Mouse (Mus musculus): ENCODE measurements around the gene Dlg5.

Dlg5 gene

DNA sequence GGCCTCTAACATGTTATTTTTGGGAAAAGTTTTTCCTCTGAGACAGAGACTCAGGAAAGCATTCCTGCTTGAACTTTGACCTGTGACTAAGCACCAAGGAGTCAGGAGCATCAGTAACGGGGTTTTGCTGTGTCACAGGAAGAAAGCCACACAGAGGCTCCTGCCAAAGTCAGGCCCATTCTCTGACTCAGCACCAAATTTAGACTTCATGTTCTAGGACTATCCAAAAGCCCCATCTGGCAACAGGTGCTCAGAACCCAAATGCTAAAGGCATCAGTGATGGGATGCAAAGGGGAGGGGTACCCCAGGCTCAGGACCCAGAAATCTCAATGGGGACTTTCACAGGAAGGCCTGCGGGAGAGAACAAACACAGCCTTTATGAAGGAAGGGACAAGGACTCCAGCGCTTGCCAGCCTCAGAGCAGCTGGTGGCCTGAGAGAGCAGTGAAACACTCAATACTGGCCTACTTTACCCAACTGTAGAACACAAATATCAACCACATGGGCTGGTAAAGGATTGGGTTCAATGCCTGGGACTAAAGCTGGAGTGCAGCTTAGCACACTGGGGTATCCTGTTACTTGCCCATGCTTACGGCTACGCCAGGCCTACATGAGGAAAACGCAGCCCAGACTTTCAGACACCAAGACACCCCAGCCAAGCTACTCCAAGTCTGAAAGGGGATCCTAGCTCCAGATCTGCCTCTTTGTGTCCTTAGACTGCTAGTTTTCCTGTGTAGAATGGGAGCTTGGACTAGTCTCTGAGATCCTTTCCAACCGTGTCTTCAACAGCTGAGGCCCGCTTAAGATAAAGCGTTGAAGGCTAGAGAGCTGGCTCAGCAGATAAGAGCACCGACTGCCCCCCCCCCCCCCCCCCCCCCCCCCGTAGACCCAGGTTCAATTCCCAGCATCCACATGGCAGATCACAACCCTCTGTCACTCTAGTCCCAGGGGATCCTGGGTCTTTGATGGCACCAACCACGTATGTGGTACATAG lies 12.8 kb downstream of the Dlg5 start:
- no peak for DNase-seq (ENCODE audit: low spot score)

DNA sequence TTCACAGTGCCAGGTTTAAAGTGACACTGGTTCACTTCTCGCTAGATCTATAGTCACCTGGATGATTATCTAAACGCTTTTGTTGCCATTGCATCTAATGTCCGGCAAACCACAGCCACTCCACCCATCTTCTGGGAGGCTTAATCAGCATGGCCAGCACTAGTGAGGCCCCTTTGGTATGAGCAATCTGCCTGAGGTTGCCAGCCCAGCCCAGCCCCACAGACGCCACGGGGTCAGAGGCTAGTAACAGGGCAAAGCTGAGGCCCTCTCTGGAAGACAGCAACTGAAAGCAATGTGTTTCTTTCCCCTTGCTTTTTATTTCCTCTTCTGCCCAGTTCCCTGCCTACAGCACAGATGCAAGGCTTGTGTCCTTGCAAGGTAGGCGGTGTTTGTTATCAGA lies 17.2 kb downstream of the Dlg5 start:
- no peak for DNase-seq (ENCODE audit: low spot score)

DNA sequence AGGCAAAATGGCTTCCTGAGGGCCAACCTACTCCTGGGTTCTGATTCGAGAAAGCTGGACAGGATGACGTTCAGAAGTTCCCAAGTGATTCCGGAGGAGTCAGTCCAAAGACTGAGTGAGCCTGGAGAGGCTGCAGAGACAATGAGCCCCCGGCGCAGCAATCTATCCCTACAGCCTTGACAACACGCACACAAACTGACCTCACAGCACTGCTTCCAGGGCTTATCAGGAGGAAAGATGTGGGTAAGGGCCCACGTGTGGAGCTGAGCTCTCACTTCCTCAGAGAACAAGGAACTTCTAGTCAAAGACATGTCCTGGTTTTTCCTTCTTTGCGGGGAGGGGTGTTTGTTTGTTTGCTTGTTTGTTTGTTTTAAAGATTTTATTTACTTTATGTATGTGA lies 18.7 kb downstream of the Dlg5 start:
- no peak for DNase-seq (ENCODE audit: low spot score)

DNA sequence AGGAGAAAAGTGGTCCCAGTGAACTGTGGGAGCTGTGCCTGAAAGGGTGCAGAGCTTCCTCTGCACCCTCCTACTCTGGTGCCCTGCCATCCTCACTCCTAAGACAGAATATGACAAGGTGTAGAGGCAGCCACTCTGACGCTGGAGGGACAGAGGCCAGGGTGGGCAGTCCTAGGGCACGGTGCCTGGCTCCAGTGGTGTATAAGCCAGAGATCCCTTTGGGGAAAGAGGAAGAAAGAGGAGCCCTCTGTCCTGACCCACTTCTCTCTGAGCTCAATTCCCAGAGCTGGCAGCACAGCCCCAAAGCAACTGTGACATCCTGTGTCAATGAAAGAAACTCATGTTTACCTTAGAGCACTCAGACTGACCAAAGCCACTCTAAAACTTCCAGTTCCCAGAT lies 19.4 kb downstream of the Dlg5 start:
- DNase-seq (ENCODE audit: low spot score): no peak

DNA sequence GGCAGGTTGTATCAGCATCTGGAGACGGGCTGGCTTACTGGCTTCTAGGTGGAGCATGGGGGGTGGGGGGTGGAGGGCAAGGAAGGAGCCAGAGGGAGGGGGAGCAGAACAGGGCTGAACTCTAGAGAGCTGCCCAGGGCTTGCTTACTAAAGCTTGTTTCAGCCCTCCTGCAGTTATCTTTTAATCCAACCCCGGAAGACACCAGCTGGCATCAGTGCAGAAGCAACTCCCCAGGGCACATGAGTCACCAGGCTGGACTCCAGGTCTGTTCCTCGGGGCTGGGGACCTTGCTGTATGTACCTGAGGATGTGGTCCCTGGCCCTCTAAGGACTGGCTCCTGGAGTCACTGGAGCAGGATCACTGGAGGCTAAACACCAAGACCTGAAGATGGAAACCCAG lies 23.0 kb downstream of the Dlg5 start:
- DNase-seq (ENCODE audit: low spot score): no peak

DNA sequence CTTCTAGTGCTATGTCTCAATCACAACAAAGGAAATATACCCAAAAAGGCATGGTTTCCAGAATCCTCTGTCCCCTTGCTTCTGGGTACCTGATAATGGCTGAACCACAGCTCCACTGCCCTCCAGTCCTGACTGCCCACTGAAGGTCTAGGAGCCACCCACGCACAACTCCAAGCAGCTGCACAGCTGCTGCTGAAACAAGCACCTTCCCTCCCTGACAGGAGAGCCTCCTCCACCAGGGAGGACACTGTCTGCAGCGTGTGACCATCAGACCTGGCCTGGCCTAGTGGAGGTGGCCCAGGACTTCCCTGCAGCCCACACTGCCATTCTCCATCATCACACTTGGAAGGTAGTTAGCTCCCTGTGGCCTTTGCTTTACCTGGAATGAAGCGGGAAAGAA lies 23.4 kb downstream of the Dlg5 start:
- no peak for DNase-seq (ENCODE audit: low spot score)

DNA sequence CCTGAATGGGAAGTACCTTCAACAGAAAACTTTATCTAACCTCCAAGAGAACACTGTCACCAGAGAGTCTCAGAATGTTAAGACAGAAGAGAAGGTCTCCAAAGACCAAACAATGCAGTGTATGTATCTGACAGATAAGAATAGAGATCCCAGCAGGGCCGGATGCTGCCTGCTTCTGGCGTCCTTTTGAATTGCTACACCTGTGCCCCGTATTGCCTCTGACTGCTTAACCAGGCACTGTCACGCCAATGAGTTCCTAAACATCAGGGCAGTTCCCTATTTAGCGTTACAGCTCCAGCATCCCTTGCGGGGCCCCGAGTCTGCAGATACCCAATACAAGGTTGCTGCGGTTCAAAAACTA lies 28.4 kb downstream of the Dlg5 start:
- DNase-seq (ENCODE audit: low spot score): no peak

DNA sequence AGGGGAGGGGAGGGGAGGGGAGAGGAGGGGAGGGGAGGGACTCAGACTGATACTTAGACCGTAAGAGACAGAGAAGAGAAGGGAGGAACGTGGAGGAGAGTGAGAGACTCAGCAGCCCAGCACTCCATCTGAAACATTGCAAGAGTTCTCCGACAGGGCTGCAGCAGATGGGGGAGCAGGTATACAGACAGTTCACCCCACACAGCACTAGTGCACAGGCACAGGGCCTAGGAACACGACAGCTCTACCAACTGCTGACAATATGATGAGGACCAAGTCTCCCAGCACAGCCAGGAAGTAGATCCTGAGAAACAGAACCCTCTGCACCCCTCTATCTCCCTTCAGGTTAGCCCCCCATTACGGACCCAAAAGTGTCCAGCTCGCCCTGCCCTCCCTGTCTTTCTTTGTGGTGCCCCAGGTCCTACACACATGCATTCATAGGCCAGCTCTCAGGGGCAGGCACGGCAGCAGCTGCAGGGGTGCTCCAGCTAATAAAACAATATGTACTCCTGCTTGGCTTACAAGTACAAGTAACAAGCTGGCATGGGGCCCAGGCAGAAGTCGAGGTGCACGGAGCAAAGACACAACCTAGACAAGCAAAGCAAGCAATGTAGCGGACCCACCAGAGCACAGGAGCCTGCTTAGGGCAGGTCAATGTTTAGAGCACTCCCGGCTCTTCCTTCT lies 28.9 kb downstream of the Dlg5 start:
- no peak for DNase-seq (ENCODE audit: low spot score)

DNA sequence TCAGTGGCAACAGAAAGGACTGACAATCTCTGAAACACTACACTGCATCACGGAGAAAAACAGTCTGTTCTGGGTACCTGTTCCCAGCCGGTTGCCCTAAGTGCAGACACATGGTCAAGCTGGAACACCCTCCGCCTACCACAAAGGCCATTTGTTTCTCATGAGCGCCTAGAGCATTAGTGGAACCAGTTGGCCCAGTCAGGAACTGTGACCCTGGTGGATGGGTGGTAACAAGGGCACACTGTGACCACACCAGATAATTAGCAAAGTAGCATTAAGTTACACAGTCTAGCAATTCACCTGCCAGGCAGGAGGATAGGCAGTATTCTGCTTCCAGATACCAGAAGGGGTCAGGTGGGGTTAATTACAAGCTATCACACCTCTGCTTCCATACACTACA lies 29.7 kb downstream of the Dlg5 start:
- DNase-seq (ENCODE audit: low spot score): no peak

DNA sequence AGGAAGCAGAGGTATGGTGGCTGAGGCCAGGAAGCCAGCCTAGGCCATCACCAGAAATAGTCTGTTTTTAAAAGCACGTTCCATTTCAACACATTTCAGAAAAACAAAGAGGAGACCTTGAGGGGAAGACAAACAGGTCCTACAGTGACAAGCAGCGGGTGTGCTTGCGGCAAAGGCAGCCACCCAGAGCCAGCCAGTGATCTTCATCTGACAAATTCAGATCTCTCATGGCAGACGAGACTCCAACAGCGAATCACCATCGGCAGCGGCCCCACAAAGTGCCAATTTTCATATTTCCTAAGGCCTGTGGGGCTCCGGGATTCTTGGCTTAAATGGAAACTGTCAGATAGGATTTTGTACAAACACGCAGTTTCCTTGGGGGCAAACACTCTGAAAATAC lies 31.3 kb downstream of the Dlg5 start:
- no peak for DNase-seq (ENCODE audit: low spot score)

DNA sequence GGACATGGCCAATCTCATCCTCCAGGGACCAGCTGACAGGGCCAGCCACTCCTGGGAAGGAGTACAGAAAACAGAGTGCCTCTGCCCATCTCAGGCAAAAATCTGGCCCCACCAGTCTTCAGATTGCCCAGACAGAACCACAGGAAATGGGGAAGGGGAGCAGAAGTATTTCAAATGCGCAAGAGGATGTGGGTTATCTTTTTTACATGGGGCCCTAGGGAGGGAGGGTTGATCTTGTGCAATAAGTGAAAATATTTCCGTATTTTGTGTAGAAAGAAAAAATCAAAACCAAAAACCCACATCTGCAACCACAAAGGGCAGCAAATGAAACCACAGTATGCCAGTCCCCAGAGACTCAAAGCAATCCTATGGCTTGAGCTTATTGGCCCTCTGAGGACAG lies 32.4 kb downstream of the Dlg5 start:
- no peak for DNase-seq (ENCODE audit: low spot score)

DNA sequence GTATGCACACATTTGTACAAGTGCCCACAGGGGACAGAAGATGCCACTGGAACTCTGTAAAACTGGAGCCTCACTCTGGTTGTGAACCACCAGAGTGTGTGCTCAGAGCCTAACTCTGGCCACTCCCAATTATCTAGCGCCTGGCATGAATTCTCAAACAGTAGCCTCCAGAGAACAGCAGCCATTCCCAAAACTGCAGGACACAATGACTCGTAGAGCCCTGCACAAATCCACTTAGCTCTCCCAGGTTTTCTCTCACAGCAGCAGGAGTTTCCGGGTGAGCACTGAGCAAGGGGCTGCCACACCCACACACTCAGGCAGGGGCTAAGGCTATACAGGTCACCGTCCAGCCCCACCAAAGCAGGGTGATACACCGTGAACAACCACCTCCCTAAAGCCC lies 32.9 kb downstream of the Dlg5 start:
- DNase-seq (ENCODE audit: low spot score): no peak

DNA sequence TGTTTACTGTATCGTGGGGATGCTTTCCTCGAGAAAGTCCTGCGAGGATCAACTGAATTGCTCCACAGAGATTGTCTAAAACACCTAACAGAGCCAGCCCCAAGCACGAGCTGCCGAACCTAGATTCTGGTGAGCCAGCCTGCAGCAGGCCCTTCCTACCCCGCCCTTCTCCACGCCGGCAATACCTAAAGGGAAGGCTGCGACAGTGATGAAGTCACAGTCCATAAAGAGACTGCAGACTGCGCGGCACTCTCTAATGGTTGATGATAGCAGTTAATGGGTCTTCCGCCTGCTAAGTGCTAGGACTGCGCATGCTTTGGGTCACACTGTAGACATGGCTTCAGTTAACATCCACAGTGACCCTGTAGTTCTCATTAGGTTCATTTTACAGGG lies 38.4 kb downstream of the Dlg5 start:
- DNase-seq (ENCODE audit: low spot score): no peak

DNA sequence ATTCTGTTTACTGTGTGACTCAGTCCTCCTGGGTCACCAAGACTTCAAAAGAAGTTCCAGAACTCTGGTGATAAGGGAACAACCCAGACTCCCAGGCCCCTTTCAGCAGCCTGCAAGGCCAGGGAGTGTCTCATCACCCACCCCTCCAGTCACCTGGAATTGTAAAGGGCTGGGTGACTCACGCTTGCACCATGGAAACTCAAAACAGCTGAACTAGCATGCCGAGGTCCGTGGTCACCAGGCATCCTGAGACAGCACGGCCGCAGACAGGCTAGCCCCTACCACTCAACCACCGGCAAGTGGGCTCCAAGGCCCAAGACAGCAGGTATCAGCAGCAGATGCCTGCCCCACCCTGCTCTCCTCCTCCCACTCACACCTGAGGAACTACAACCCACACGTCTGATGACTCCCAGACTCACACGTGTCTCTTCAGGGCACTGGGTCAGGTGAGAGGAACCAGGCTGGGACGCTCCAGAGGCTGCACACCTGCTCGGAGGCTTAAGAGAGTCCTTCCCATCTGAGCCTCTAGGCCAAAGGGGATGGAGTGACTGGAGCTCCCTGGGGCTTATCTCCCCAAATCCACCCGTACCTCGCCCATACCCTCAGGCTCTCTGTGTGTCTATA lies 38.9 kb downstream of the Dlg5 start:
- no peak for DNase-seq (ENCODE audit: low spot score)

DNA sequence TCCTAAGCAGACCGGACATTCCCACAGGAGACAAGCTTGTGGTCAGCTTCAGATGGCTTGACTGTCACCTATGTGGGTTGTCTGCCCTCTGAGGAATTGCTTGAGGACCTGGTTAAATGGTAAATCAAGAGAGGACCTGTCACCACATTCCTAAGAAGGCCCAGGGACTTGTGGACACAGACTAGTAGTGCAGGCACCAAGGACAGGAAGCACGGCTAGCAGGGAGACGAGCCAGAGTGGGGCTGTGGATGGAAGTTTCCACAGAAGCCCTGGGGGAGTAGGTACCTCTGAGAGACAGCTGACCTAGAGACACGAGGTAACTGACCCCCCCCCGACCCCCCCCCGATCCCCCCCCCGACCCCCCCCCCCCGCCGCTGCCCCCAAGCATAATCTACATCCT lies 39.4 kb downstream of the Dlg5 start:
- no peak for DNase-seq (ENCODE audit: low spot score)

DNA sequence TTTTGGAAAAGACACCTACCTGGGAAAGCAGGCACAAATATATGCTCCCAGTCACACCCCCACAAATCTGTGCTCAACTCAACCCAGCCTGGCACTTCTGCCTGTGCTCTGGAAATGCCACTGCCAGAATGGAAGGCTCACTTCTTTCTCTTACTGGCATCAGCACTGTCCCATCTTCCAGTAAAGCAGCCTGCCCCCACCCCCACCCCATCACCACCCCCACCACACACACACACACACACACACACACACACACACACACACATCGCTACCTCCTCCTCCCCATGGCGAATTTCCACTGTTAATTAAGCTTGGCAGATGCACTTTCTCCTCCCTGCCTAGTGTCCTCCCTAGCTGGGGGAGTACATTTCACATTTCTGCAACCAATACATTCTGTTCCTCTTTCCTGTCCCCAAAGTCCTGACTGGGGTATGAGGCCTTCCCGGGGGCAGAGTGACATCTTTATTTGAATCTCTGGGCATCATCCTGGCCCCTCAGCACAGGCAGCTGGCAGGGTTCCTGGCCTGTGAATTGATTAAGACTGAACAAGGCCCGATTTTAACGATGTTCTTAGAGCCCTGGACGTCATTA lies 40.3 kb downstream of the Dlg5 start:
- no peak for DNase-seq (ENCODE audit: low spot score)

DNA sequence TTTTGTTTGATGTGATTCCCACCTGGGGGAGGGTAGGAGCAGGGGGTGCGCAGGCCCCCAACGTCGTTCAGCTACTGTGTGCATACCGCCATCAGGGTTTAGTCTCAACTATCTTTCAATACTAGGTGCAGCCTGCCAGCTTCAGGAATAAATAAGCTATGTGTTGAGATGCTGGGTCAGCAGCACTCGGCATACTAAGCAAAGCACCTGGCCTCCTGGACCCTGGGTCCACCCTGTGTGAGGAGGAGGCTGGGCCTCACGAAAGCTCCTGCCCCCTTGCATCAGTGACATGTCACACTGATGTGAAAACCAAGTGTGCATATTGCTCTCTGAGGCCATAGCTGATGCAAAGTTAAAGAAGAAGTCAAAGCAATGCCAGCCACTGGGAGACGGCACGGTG lies 42.5 kb downstream of the Dlg5 start:
- DNase-seq (ENCODE audit: low spot score): no peak

DNA sequence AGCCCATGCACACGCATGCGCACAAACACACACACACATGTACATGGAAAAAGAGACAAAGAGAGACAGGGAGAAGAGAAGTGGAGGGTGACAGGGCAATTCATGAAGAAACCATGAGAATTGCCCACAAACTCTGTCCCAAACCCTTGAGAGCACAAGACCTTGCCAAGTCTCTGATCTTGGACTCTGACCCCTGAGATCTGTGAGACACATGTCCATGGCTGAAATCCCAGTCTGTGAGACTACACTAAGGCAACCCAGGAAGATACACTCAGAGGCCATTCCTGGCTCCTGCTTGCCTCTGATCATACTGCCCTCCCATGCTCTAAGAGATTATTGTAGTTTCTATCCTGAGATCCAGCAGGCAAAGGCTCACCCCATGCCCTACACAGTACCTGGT lies 44.9 kb downstream of the Dlg5 start:
- no peak for DNase-seq (ENCODE audit: low spot score)

DNA sequence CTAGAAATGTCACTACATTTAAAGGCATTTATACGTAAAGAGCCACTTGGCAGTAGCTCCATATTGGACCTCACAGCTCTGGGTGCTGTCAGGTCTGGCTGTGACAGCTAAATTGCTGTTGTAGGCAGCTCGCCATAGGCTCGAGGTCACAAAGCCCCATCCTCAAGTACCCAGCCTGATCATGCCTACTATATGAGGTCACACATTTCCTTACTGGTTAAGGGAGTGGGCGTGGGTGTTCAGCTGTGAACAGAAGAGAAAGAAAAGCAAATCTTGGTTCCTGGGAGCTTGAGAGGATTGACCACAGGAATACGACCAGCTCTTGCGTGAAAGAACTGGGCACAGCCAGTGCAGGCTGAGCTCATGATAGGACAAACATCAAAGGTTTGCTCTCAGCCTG lies 46.0 kb downstream of the Dlg5 start:
- no peak for DNase-seq (ENCODE audit: low spot score)

DNA sequence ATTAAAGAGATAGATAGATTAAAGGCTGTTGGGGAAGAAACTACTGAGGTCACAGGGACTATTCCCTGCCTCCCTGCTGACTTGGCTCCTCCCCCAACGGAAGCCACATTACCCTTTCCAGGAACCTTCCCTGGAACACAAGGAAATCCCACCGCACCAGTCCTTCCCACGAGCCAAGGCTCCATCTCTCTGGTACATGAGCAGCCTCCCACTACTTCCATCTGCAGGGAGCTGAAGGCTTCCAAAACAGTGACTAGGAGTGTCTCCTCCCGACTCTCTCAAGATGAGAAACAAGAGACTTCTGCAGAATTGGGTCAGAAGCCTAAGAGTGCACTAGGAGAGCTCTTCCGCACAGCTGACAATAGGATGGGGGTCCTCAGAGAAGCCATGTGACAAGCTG lies 47.9 kb downstream of the Dlg5 start:
- DNase-seq (ENCODE audit: low spot score): no peak

DNA sequence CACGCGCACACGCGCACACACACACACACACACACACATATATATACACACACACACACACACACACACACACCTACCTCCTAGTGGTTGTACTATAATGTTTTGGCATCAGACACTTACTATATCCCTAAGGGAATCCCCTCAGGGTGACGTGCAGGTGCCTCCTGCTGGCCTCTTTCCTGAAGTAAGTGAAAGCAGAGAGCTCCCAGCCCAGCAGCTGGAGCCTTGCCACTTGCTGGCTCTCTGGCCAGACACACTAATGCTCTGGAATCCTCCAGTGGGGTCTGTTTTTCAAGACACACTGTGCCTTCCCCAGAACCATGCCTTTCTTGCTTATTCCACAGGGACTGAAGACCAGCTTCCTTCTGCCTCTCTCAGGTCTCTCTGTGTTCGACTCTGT lies 48.8 kb downstream of the Dlg5 start:
- DNase-seq (ENCODE audit: low spot score): no peak

DNA sequence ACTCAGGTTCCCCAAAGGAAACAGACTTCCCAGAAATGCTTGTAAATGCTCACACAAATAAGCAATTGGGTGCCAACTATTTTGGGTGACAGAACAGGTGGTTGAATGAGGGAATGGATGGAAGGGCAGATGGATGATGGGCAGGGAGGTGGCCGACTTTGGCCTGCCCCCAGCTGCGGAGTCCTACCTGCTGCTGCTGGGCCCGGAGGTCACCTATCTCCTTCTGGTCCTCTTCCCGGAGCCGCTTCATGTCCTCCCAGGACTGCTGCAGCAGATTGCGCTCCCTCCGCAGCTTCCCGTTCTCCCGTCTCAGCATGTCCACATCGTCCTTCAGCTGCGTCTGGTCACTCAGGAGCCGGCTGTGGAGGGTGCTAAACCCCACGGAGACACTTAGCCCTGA lies 55.6 kb downstream of the Dlg5 start:
- no peak for DNase-seq (ENCODE audit: low spot score)

DNA sequence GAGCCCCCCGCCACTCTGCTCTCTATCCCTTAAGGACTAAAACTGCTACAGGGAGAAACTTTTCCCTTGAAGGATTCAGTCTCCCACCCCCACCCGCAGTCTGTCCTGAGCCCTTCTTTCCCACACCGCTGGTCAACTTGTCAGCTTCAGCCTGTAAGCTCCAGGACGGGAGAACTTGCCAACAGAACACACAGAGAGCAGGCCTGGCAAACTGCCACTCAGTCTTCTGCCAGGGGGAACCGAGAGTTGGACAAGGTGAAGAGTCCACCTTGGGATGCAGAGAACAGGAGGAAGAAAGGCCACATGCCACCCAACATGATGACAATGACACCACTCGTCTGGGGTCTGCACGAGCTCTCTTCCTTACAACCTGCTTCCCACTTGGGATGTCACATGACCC lies 56.1 kb downstream of the Dlg5 start:
- DNase-seq (ENCODE audit: low spot score): no peak
